Mouse (Mus musculus) kidney, embryonic 14.5 days (tissue): ENCODE measurements around the gene Olfr307. TPM values are rescaled to one million over a fixed set of nuclear protein-coding genes. Genes with fewer than 3 reads are reported as not detected.
"Not testable (repeated sequence)": the region's sequence is repeated elsewhere in the genome, so short reads cannot be mapped to it uniquely, and the experiment has no call there.

ENCODE experiments used
- ATAC-seq: fragments of 200-750 bp; cut with Nextera tagmentation; 2 replicates; pipeline ENCODE4 v1.8.0; 2017; ENCODE audit warnings: moderate number of reproducible peaks, mild to moderate bottlenecking, moderate TSS enrichment, moderate library complexity; ENCODE audit not compliant: low FRiP score, low TSS enrichment
- H3K27ac ChIP-seq: fragments of 300-500 bp; sonication (generic); 2 replicates; pipeline ENCODE4 v1.5.1; 2014; ENCODE audit warnings: low read depth, mild to moderate bottlenecking, low read length, moderate library complexity, mixed read lengths
- H3K27me3 ChIP-seq: fragments of 300-500 bp; sonication (generic); 2 replicates; pipeline ENCODE4 v1.6.1; 2014; ENCODE audit warnings: mild to moderate bottlenecking, low read length; ENCODE audit not compliant: control insufficient read depth, insufficient read depth
- H3K36me3 ChIP-seq: fragments of 300-500 bp; sonication (generic); 2 replicates; pipeline ENCODE4 v1.6.1; 2014; ENCODE audit warnings: low read length, mixed read lengths; ENCODE audit not compliant: control insufficient read depth, insufficient read depth
- H3K4me1 ChIP-seq: fragments of 300-500 bp; sonication (generic); 2 replicates; pipeline ENCODE4 v1.6.1; 2014; ENCODE audit warnings: low read length, mixed read lengths; ENCODE audit not compliant: control insufficient read depth, insufficient read depth
- H3K4me2 ChIP-seq: fragments of 300-500 bp; sonication (generic); replicated peaks from 2 replicates; pipeline ENCODE4 v1.6.1; 2014; ENCODE audit warnings: low read depth, mild to moderate bottlenecking, low read length
- H3K4me3 ChIP-seq: fragments of 300-500 bp; sonication (generic); 2 replicates; pipeline ENCODE4 v1.5.1; 2014; ENCODE audit warnings: mild to moderate bottlenecking, low read length
- H3K9ac ChIP-seq: fragments of 300-500 bp; sonication (generic); 2 replicates; pipeline ENCODE4 v1.6.1; 2014; ENCODE audit warnings: low read depth, mild to moderate bottlenecking, low read length, moderate library complexity
- H3K9me3 ChIP-seq: fragments of 300-500 bp; sonication (generic); 2 replicates; pipeline ENCODE4 v1.6.1; 2016; ENCODE audit warnings: low read length; ENCODE audit not compliant: control insufficient read depth
- WGBS: fragments of 180-500 bp; shearing (Covaris S2); extraction: QIAGEN DNeasy Blood & Tissue Kit; methylation state at CpG from one replicate; pipeline ENCODE4 v1.1.7; 2014; 5-methylcytosine and 5-hydroxymethylcytosine counted together
- polyA plus RNA-seq: library from polyadenylated mRNA; unstranded; fragments of >200 nt; fragmentation: Nextera tagmentation; extraction: Ambion mirVana; gene quantifications from 2 replicates; pipeline ENCODE4 v1.2.1, GENCODE M21; 2014

The Olfr307 gene
- not detected in 2 replicates for polyA plus RNA-seq

DNA sequence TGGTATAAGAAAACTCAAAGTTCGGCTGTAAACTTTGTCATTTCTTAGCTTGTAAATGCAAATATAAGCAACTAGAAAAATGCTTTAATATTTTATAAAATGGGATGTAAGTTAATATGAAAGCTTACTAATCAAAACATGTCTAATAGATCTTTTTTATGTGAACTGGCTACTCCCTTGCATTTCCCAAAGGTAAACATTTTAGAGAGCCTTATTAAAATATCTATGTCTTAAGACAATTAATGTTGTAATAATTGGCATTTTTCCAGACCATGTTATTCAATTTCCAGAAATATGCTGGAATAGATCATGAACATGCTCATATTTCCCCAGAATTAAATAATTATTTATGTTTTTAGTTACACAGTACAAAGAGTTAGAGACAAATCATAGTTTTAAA lies at the start of gene Olfr307:
Gene Olfr307, minus strand, starts transcription at position 101 of the 400 bp plus-strand sequence.
- no peaks in the 10 kb centered on the region for H3K27me3 ChIP-seq
- no peak within 1 kb of the TSS for H3K4me3 ChIP-seq
- H3K4me2 ChIP-seq: no peak within 1 kb of the TSS
- H3K36me3 ChIP-seq: no peaks in the 10 kb centered on the region
- H3K9ac ChIP-seq: no peak within 1 kb of the TSS
- H3K4me1 ChIP-seq: no peaks in the 10 kb centered on the region
- no peaks in the 10 kb centered on the region for H3K9me3 ChIP-seq
- no peak for ATAC-seq
- H3K27ac ChIP-seq: no peak within 1 kb of the TSS
- 80% methylated on average over 1 of the region's 1 CpGs for WGBS

GRCm38 (mm10) chr7:86386558-86386957 lies 49.2 kb upstream of the Olfr307 start, which contains the start of gene Olfr304:
TSS of gene Olfr304 (minus strand) at chr7:86386658.
- H3K4me2 ChIP-seq: no peak within 1 kb of the TSS
- H3K9me3 ChIP-seq: no peaks in the 10 kb centered on the region
- 61% methylated on average over 1 of the region's 1 CpGs for WGBS
- no peak for ATAC-seq
- no peak within 1 kb of the TSS for H3K4me3 ChIP-seq
- H3K9ac ChIP-seq: no peak within 1 kb of the TSS
- H3K27me3 ChIP-seq: no peaks in the 10 kb centered on the region
- no peaks in the 10 kb centered on the region for H3K4me1 ChIP-seq
- H3K27ac ChIP-seq: no peak within 1 kb of the TSS
- H3K36me3 ChIP-seq: no peaks in the 10 kb centered on the region

- H3K4me2 ChIP-seq: no peak overlapping the region
- H3K27ac ChIP-seq: no peak overlapping the region
- no peaks in the 10 kb centered on the region for H3K9me3 ChIP-seq
- no peaks in the 10 kb centered on the region for H3K4me1 ChIP-seq
- no peak for ATAC-seq
- no peaks in the 10 kb centered on the region for H3K36me3 ChIP-seq
- H3K27me3 ChIP-seq: no peaks in the 10 kb centered on the region
- H3K4me3 ChIP-seq: no peak overlapping the region
- H3K9ac ChIP-seq: no peak overlapping the region
- 69% methylated on average over 3 of the region's 3 CpGs for WGBS
Observed at GRCm38 (mm10) chr7:86385769-86386168, 48.4 kb upstream of the Olfr307 start.

- Histone ChIP-seq H3K27me3 (no peaks in the 10 kb centered on the region), H3K36me3 (no peaks in the 10 kb centered on the region), H3K4me2 (no peak within 1 kb of the TSS), H3K9me3 (no peaks in the 10 kb centered on the region), H3K27ac (no peak within 1 kb of the TSS), H3K4me1 (no peaks in the 10 kb centered on the region), H3K9ac (no peak within 1 kb of the TSS), H3K4me3 (no peak within 1 kb of the TSS)
- ATAC-seq: no peak
- WGBS: 86% methylated on average over 1 of the region's 1 CpGs
Observed at GRCm38 (mm10) chr7:86366828-86367227, 29.4 kb upstream of the Olfr307 start, which contains the start of gene Olfr305. TSS of gene Olfr305 (minus strand) at chr7:86366928.

- H3K9ac ChIP-seq, H3K9me3 ChIP-seq, H3K4me3 ChIP-seq, H3K27ac ChIP-seq, ATAC-seq, H3K27me3 ChIP-seq, H3K4me1 ChIP-seq, H3K36me3 ChIP-seq, H3K4me2 ChIP-seq: not testable (repeated sequence)
- WGBS: 91% methylated on average over 9 of the region's 9 CpGs
Observed at GRCm38 (mm10) chr7:86346296-86346695, 8.9 kb upstream of the Olfr307 start.

DNA sequence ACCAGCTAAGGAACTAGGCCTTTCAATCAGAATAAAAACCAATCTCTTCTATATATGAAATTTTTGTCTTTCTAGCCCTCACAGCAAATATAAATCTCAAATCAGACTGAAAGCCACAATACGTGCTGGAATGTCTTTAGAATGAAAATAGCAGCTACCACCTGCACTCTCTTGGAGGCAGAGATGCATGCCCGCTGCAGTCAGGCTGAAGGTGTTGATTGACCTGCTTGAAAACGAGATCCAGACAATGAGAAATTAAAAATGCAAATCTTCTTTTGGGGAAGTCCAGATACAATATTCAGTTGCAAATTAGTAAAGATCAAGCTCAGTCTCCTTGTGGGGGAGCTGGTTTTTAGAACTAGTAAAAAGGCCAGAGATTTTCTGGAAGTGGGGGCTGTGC lies 6.9 kb upstream of the Olfr307 start:
- Histone ChIP-seq H3K4me2 (no peak overlapping the region), H3K4me1 (no peaks in the 10 kb centered on the region), H3K36me3 (no peaks in the 10 kb centered on the region), H3K27ac (no peak overlapping the region), H3K9me3 (no peaks in the 10 kb centered on the region), H3K9ac (no peak overlapping the region), H3K4me3 (no peak overlapping the region), H3K27me3 (no peaks in the 10 kb centered on the region)
- 78% methylated on average over 3 of the region's 3 CpGs for WGBS
- ATAC-seq: no peak

DNA sequence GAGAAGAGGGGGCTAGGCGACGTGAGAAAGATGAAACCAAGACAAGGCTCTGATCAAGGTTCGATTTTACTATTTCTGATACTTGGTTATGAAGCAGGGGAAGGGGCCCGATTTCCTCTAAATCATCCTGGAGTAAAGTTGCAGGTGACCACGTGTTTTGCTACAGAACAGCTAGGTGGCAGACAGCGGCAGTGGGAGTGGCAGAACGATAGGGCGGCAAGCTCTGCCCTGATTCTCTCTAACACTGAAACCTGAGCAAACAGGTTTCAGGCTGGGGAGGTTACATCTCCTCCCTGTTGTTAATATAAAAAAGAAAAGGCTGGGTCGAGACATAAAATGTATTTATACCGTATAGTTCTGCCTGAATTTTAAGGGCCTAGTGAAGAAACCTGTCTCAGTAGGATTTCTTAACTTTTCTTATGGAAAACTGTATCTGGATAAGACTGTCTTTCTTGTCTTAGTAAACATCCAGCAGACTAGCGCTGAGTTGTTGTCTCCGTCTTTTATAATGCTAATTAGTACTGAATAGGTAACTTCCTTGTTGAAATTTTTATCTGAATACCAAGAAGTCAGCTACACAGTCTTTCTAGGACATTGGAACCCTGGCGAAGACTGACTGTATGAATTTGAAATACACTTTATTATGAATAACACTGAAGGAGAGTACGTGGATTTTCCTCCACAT lies 5.6 kb upstream of the Olfr307 start:
- Histone ChIP-seq H3K9me3 (no peaks in the 10 kb centered on the region), H3K4me2 (no peak overlapping the region), H3K36me3 (no peaks in the 10 kb centered on the region), H3K4me3 (no peak overlapping the region), H3K27ac (no peak overlapping the region), H3K27me3 (no peaks in the 10 kb centered on the region), H3K4me1 (no peaks in the 10 kb centered on the region), H3K9ac (no peak overlapping the region)
- WGBS: 75% methylated on average over 14 of the region's 14 CpGs
- ATAC-seq: no peak

DNA sequence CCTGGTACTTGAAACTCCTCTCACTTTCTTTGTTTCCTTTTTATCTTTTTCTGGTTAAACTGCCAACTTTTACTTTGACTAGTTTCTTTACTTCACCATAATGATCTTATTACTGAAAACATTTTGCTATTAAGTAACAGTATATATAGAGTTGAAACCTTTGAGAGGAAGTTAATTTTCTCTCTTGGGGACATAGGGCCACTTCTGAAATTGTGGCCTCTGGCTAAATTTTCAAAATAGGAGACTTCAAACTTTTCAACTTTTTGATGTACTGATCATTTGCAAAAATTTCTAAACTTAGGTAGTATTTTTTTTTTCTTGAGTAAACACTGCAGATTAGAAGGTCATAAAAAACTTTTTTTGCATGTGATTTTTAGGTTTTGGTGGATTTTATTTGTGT lies 11.9 kb downstream of the Olfr307 start, which contains the start of gene Olfr308:
Gene Olfr308, minus strand, starts transcription at position 101 of the 400 bp plus-strand sequence.
- no peak for ATAC-seq
- Histone ChIP-seq H3K27ac (no peak within 1 kb of the TSS), H3K9me3 (no peaks in the 10 kb centered on the region)

GRCm38 (mm10) chr7:86321323-86321722 lies 16.1 kb downstream of the Olfr307 start:
- Histone ChIP-seq H3K4me1 (no peaks in the 10 kb centered on the region), H3K9me3 (no peaks in the 10 kb centered on the region), H3K9ac (no peak overlapping the region), H3K4me3 (no peak overlapping the region), H3K4me2 (no peak overlapping the region), H3K36me3 (no peaks in the 10 kb centered on the region), H3K27ac (no peak overlapping the region), H3K27me3 (no peaks in the 10 kb centered on the region)
- WGBS: 95% methylated on average over 2 of the region's 2 CpGs
- no peak for ATAC-seq

More for the DNA sequence above, 11.9 kb downstream of the Olfr307 start, which contains the start of gene Olfr308:
- no peak within 1 kb of the TSS for H3K4me2 ChIP-seq
- H3K27me3 ChIP-seq: no peaks in the 10 kb centered on the region
- H3K9ac ChIP-seq: no peak within 1 kb of the TSS
- no peaks in the 10 kb centered on the region for H3K36me3 ChIP-seq
- no peaks in the 10 kb centered on the region for H3K4me1 ChIP-seq
- H3K4me3 ChIP-seq: no peak within 1 kb of the TSS
